Mouse (Mus musculus) liver, postnatal 0 days (tissue): ENCODE measurements around the gene Pias4. TPM values are rescaled to one million over a fixed set of nuclear protein-coding genes. Genes with fewer than 3 reads are reported as not detected.

Experiments used
- ATAC-seq: fragments of 200-750 bp; cut with Nextera tagmentation; 2 replicates; pipeline ENCODE4 v1.8.0; 2017; ENCODE audit warnings: mild to moderate bottlenecking, moderate library complexity
- DNase-seq: peaks from one replicate; pipeline ENCODE4 v3.0.0-alpha.2; 2016
- H3K27ac ChIP-seq: fragments of 300-500 bp; sonication (generic); 2 replicates; pipeline ENCODE4 v1.5.1; 2014; ENCODE audit warnings: antibody characterized with exemption, moderate library complexity, mild to moderate bottlenecking, low read depth
- H3K27me3 ChIP-seq: fragments of 300-500 bp; sonication (generic); 2 replicates; pipeline ENCODE4 v1.6.1; 2014; ENCODE audit warnings: low read length, control low read depth, mixed read lengths; ENCODE audit not compliant: insufficient read depth
- H3K36me3 ChIP-seq: fragments of 300-500 bp; sonication (generic); replicated peaks from 2 replicates; pipeline ENCODE4 v1.6.1; 2014; ENCODE audit warnings: mild to moderate bottlenecking, control low read depth, low read length, moderate library complexity, mixed read lengths; ENCODE audit not compliant: insufficient read depth
- H3K4me1 ChIP-seq: fragments of 300-500 bp; sonication (generic); 2 replicates; pipeline ENCODE4 v1.6.1; 2014; ENCODE audit warnings: antibody characterized with exemption, mild to moderate bottlenecking, control low read depth; ENCODE audit not compliant: insufficient read depth
- H3K4me2 ChIP-seq: fragments of 300-500 bp; sonication (generic); 2 replicates; pipeline ENCODE4 v1.6.1; 2014; ENCODE audit warnings: low read depth, mild to moderate bottlenecking, low read length, moderate library complexity, mixed read lengths
- H3K4me3 ChIP-seq: fragments of 300-500 bp; sonication (generic); 2 replicates; pipeline ENCODE4 v1.5.1; 2014; ENCODE audit warnings: low read depth, low read length
- H3K9ac ChIP-seq: fragments of 300-500 bp; sonication (generic); replicated peaks from 2 replicates; pipeline ENCODE4 v1.6.1; 2014; ENCODE audit warnings: mild to moderate bottlenecking, moderate library complexity
- H3K9me3 ChIP-seq: fragments of 300-500 bp; sonication (generic); 2 replicates; pipeline ENCODE4 v1.6.1; 2016; ENCODE audit warnings: mild to moderate bottlenecking, control low read depth, low read length, mixed read lengths
- CTCF ChIP-seq: sonication (generic); IDR thresholded peaks from 2 replicates; pipeline ENCODE4 v1.5.1; 2016; ENCODE audit warnings: antibody characterized with exemption, low read depth
- EP300 ChIP-seq: IDR thresholded peaks from 2 replicates; pipeline ENCODE4 v1.6.1; 2016; ENCODE audit warnings: antibody characterized with exemption, low read depth, mild to moderate bottlenecking
- WGBS: fragments of 180-500 bp; shearing (Covaris S2); extraction: QIAGEN DNeasy Blood & Tissue Kit; methylation state at CpG from one replicate; pipeline ENCODE4 v1.1.7; 2014; ENCODE audit not compliant: insufficient replicate concordance; 5-methylcytosine and 5-hydroxymethylcytosine counted together
- microRNA-seq: library from miRNA; unstranded; fragments of <30 nt; microRNA quantifications from one replicate; pipeline ENCODE4, GENCODE M21; 2016
- polyA plus RNA-seq: library from polyadenylated mRNA; unstranded; fragments of >200 nt; fragmentation: Nextera tagmentation; extraction: Ambion mirVana; gene quantifications from 2 replicates; pipeline ENCODE4 v1.2.1, GENCODE M21; 2015

Gene Pias4
- polyA plus RNA-seq, 1 experiment from 2014 or later: 14.6 TPM

GRCm38 (mm10) chr10:81106113-81106721, 61.5 kb downstream of the Pias4 start:
- Histone ChIP-seq H3K4me3 (peak overlapping the region; percentile 89), H3K27me3 (no peaks in the 10 kb centered on the region), H3K9ac (peak overlapping the region; percentile 96), H3K4me1 (peaks cover 26% of the 10 kb centered on the region), H3K27ac (peak overlapping the region; percentile 100), H3K4me2 (peak overlapping the region; percentile 91), H3K36me3 (peaks cover 31% of the 10 kb centered on the region), H3K9me3 (no peaks in the 10 kb centered on the region)
- TF ChIP-seq CTCF (peak; percentile 45), EP300 (no peak)
- under 1% methylated on average over 33 of the region's 35 CpGs for WGBS
- peak; percentile 90 for ATAC-seq
- DNase-seq: peak; percentile 93

DNA sequence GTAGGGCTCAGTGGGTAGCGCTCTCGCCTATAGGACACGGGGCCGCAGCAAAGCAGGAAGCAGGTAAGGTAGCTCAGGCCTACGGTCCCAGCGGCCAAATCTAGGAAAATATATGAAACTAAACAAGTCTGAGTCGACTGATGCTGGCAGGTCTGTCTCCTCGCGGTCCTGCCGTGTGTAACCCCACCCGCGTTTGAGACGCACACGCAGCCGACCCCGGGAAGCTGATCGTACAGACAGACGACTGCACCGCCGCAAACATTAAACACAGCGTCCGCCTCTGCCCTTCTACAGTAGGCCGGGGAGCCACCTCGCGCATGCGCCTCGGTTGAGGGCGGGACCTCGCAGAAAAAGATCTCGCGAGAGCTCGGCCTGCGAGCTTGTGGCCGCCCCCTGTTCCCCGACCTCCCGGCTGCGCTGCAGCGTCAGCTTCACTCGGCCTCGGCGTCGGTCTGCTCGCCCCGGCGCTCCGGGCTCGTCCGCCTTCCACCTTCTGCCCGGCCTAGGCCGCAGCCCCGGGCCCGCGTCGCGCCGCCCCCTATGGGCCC, 62.1 kb downstream of the Pias4 start, which contains the start of gene Map2k2:
Gene Map2k2, plus strand, starts transcription at position 351 of the 548 bp plus-strand sequence.
- peak within 1 kb of the TSS; percentile 100 for H3K27ac ChIP-seq
- H3K9me3 ChIP-seq: no peaks in the 10 kb centered on the region
- H3K4me1 ChIP-seq: peaks cover 26% of the 10 kb centered on the region
- peak; percentile 95 for ATAC-seq
- WGBS: under 1% methylated on average over 55 of the region's 56 CpGs
- TF ChIP-seq CTCF (no peak), EP300 (no peak)
- peak within 1 kb of the TSS; percentile 89 for H3K4me3 ChIP-seq
- peaks cover 26% of the 10 kb centered on the region for H3K36me3 ChIP-seq
- H3K4me2 ChIP-seq: peak within 1 kb of the TSS; percentile 91
- H3K27me3 ChIP-seq: no peaks in the 10 kb centered on the region
- peak; percentile 98 for DNase-seq
- H3K9ac ChIP-seq: peak within 1 kb of the TSS; percentile 96

Small RNA genes lying within 50 kb of the gene (microRNA-seq; reads per million reads assigned to microRNA genes)
- gene Mir5615-1 (not detected), gene Mir5615-2 (not detected)

Other genes with a start within 250 kb of the Pias4 start
- gene Lmnb2, start 249.7 kb downstream of the Pias4 start, polyA plus RNA-seq: 5.4 and 6.5 TPM in 2 replicates
- gene Gadd45b, start 237.8 kb downstream of the Pias4 start, polyA plus RNA-seq: 17.3 and 18.7 TPM in 2 replicates
- gene Gng7, start 153.0 kb downstream of the Pias4 start, polyA plus RNA-seq: 1.3 TPM in 2 replicates
- gene Diras1, start 142.3 kb downstream of the Pias4 start, polyA plus RNA-seq: not detected in 2 replicates
- 4.6 and 4.7 TPM in 2 replicates for gene Slc39a3, start 130.5 kb downstream of the Pias4 start, polyA plus RNA-seq
- 50.2 and 50.6 TPM in 2 replicates for gene Sgta, start 107.7 kb downstream of the Pias4 start, polyA plus RNA-seq
- gene Thop1, start 97.9 kb downstream of the Pias4 start, polyA plus RNA-seq: 7.4 and 8.1 TPM in 2 replicates
- 181 and 183 TPM in 2 replicates for gene Creb3l3, start 69.0 kb downstream of the Pias4 start, polyA plus RNA-seq
- 93.2 and 93.9 TPM in 2 replicates for gene Map2k2, start 62.0 kb downstream of the Pias4 start, polyA plus RNA-seq
- gene Zbtb7a, start 32.7 kb downstream of the Pias4 start, polyA plus RNA-seq: 29.7 and 33.8 TPM in 2 replicates
- gene Eef2, start 8.7 kb upstream of the Pias4 start, polyA plus RNA-seq: 310 and 313 TPM in 2 replicates
- 15.3 and 17.2 TPM in 2 replicates for gene Dapk3, start 15.1 kb upstream of the Pias4 start, polyA plus RNA-seq
- gene 4930442H23Rik, start 15.9 kb upstream of the Pias4 start, polyA plus RNA-seq: not detected in 2 replicates
- gene Nmrk2, start 34.1 kb upstream of the Pias4 start, polyA plus RNA-seq: not detected in 2 replicates
- not detected in 2 replicates for gene Atcay, start 62.9 kb upstream of the Pias4 start, polyA plus RNA-seq
- gene Zfr2, start 65.2 kb upstream of the Pias4 start, polyA plus RNA-seq: 0.09 and 0.61 TPM in 2 replicates
- gene Matk, start 85.0 kb upstream of the Pias4 start, polyA plus RNA-seq: 1.7 TPM in 2 replicates
- 110 and 112 TPM in 2 replicates for gene Mrpl54, start 99.0 kb upstream of the Pias4 start, polyA plus RNA-seq
- 21.1 and 23.2 TPM in 2 replicates for gene Apba3, start 99.0 kb upstream of the Pias4 start, polyA plus RNA-seq
- gene Tjp3, start 123.7 kb upstream of the Pias4 start, polyA plus RNA-seq: 1.7 and 1.8 TPM in 2 replicates
- gene Pip5k1c, start 125.0 kb upstream of the Pias4 start, polyA plus RNA-seq: 8.8 and 9.7 TPM in 2 replicates
- 12.4 and 12.9 TPM in 2 replicates for gene Cactin, start 153.2 kb upstream of the Pias4 start, polyA plus RNA-seq
- gene Tbxa2r, start 160.8 kb upstream of the Pias4 start, polyA plus RNA-seq: 5.2 and 5.4 TPM in 2 replicates
- 0.02 and 0.08 TPM in 2 replicates for gene Gipc3, start 175.3 kb upstream of the Pias4 start, polyA plus RNA-seq
- 26.4 and 27.1 TPM in 2 replicates for gene Hmg20b, start 182.6 kb upstream of the Pias4 start, polyA plus RNA-seq
- gene Mfsd12, start 189.6 kb upstream of the Pias4 start, polyA plus RNA-seq: 6.8 and 7.9 TPM in 2 replicates
- 0.71 and 0.94 TPM in 2 replicates for gene 4930404N11Rik, start 197.9 kb upstream of the Pias4 start, polyA plus RNA-seq
- 69.7 and 74.6 TPM in 2 replicates for gene Fzr1, start 210.6 kb upstream of the Pias4 start, polyA plus RNA-seq
- 39.3 and 42.1 TPM in 2 replicates for gene Dohh, start 216.5 kb upstream of the Pias4 start, polyA plus RNA-seq
- gene Gm48551, start 216.5 kb upstream of the Pias4 start, polyA plus RNA-seq: 0.40 and 0.70 TPM in 2 replicates
- not detected in 2 replicates for gene Gm48552, start 221.1 kb upstream of the Pias4 start, polyA plus RNA-seq
- 1.7 and 2.0 TPM in 2 replicates for gene Smim24, start 225.1 kb upstream of the Pias4 start, polyA plus RNA-seq